Mouse (Mus musculus) liver, embryonic 14.5 days (tissue): ENCODE data around the gene Ubtd1.

Source experiments
- CTCF ChIP-seq: IDR thresholded peaks from 2 replicates; pipeline ENCODE4 v1.5.1; 2016; ENCODE audit warnings: antibody characterized with exemption, low read depth, control low read depth
- EP300 ChIP-seq: IDR thresholded peaks from 2 replicates; pipeline ENCODE4 v1.6.1; 2016; ENCODE audit warnings: antibody characterized with exemption, low read depth

DNA sequence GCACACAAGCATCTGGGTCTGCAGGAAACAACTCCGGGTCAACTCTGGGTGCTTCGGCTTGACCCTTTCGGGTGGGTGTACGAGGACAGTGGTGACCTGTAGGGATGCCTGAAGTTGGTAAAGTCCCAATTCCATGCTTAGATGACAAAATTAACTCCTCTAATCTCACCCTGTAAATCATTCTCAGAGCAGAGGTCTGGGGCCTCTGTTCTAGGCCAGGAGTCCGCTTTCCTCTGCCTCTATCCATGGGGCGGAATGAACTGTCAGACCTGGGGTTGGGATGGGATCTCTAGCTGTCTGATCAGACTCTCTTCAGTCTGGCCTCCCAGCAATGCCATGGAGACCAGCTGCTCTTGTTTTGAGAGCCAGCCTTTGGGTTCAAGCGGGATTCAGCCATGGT lies 79.9 kb downstream of the Ubtd1 start:
- no peak for TF ChIP-seq CTCF
- no peak for TF ChIP-seq EP300
